Mouse (Mus musculus) layer of hippocampus, adult 18-20 months (tissue): Measurements from ENCODE around the gene Phf7. TPM values are rescaled to one million over a fixed set of nuclear protein-coding genes. Genes with fewer than 3 reads are reported as not detected.

ENCODE experiments used
- DNase-seq, 2 experiments: peaks; one replicate each; pipeline ENCODE4 v3.0.0; 2022; ENCODE audit warnings: low spot score in 2 of 2
- long read RNA-seq: library from polyadenylated mRNA; stranded (forward); transcript quantifications from one replicate; pipeline ENCODE4 v2.0.0, GENCODE M21; 2021
- total RNA-seq, 2 experiments: library from RNA; stranded (reverse); gene quantifications; 2 replicates each; pipeline ENCODE4 v1.2.3; 2021

Gene Phf7
- 1 to 10 TPM; 3.7 to 3.8 TPM for total RNA-seq
- long read RNA-seq, partial matches to known transcripts, result 1 of 5 reads
- long read RNA-seq, other reads (novel, unspliced or antisense), result 2 of 5 reads

DNA sequence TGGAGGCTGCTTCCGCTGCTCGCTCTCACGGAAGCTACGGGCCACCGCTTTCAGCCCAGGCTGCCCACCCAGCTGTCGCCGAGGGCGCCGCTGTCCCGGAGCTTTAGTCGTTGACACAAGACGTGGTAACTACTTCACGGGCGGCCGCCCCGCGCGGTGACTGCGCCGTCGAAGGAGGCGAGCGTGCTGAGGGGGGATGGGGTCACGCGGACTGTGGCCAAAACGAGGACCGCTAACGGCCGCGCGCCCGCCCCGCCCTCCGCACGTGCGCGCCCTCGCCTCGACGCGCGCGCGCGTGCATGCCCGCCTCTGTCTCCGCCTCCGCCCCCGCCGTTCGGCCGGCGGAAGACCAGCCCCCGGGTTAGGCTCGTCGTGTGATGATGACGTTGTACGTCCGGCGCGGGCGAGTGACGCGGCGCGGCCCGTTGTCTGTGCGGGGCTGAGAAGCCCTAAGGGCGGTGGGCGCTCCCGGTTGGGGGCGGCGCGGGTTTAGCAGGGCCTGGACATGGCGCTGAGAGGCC is at the start of gene Phf7, which contains the start of gene Bap1:
Gene Phf7, minus strand, starts transcription at position 234 of the 521 bp plus-strand sequence.
Gene Bap1, plus strand, starts transcription at position 367 of the 521 bp plus-strand sequence.
- peak; percentile 92 to 97 for DNase-seq

DNA sequence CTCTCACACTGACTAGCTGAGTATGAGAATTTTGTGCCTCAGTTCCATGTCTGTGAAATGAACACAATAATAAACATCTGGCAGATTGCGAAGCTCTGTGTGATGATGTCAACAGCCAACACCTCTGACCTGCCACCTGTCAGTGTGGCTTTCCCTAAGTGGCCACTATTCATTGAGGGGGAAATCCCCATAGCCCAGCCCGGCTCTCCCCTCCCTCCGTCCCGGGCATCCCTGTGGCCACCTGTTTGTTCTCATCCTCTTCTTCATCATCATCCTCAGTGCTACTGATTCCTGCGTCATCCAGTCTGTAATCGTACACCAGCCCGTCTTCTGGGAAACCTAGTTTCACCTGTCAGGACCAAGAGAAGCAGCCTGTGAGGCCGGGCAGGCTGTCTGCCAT is 34.6 kb upstream of the Phf7 start:
- no peak for DNase-seq

DNA sequence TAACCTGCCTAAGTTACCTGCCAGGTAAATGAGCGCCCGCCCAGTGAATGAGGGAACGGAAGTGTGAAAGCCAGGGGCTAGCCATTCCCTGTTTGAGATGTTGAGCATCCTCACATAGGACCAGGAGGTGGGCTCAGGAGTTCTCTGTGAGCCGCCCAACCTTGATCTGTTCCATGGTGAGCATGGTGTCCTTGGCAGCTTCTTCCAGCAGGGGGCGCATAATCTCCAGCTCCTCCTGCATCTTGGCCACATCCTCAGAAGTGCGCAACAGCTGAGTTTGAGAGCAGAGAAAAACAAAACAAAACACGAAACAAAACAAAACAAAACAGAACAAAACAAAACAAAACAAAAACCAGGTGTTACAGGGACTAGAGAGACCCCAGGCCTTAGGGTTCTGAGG is 21.0 kb upstream of the Phf7 start:
- peak; percentile 61 to 89 for DNase-seq

DNA sequence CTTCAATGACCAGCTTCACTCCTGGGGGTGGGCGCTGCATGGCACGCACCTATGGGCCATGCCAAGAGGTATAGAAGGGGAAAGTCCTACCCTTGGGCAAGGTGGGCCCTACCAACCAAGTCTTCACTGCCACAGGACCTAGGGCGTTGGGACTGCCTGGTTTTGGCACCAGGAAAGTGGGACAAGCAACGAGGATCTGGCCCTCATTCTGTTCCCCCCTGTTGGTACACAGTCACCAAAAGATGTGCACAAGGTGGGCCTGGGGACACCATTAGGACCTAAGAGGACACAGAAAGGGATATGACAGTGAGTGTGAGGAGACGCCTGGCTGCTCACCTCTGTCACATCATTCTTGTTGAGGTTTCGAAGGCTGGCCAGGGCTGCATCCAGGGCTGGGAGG is 20.0 kb upstream of the Phf7 start:
- DNase-seq, result no peak

DNA sequence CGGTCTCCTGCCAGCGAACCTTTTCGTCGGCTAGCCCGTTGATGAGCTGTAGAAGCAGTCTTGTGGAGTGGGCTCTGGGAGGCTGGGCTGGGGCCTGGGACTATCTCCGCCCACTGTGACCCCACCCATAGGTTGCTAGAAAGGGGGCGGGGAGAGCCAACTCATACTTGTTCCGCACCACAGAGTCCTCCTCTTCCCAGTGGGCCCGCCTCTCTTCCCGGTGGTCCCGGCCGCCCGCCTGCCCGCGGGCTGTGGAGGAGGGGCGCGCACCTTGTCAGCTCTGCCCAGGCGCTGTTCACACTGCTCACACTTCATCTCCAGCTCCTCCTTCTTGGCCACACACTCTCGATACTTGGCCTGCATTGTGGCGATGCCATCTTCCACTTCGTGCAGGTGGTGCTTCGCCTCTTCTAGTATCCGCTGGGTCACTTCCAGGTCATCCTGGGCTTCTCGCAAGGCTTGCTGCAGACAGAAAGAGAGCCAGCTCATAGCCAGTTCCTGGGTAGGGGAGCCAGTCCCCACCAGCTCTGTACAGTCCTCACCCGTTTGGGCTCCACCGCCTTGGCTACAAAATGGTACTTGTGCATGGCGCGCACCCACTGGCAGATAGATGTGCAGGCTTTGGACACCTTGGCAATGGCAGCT is 18.5 kb upstream of the Phf7 start:
- DNase-seq, result peak; percentile 32 to 50

DNA sequence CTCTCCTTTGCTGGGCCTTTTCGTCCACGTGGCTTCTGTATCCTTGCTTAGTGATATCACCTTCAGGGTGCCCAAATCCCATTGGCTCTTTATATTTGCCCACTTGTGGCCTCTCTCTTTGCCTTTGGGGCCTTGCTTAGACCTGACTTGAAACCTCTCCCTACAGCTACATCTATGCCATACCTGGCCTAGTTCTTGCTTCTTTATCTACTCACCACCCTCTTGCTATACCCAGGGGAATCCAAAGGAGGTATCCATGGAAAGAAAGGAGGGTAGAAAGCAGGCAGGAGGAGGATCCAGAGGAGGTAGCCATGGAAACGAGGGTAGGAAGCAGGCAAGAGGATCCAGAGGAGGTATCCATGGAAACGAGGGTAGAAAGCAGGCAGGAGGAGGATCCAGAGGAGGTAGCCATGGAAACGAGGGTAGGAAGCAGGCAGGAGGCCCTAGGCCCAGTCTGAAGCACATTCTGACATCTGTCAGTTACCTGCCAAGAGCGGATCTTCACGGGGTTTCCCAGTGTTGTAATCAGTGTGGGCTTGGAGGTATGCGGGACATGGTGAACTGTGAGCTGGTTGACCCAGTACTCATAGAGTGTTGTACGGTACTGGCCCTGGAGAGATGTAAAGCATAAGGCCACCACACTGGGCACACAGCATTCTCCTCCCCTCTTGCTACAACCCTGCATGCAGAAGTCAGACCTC is 17.3 kb upstream of the Phf7 start:
- peak; percentile 69 to 84 for DNase-seq

DNA sequence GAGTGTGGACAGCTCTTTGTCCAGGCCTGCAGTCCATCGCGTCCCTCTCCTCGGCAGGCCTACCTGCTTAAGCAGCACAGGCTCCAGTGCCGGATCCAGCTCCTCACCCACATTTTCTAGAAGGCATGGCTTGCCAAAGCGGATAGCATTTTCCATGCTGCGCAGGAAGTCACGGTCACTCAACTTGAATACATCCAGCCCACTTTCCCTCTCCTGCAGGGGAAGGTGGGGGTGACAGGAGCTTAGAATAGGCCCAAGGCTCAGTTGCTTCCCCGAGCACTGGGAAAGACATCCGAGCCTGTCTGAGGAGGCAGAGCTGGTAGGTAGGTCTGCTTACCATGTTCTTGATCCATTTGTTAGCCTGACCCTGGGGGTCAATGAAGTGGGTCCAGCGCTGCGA is 16.5 kb upstream of the Phf7 start:
- DNase-seq, result no peak

DNA sequence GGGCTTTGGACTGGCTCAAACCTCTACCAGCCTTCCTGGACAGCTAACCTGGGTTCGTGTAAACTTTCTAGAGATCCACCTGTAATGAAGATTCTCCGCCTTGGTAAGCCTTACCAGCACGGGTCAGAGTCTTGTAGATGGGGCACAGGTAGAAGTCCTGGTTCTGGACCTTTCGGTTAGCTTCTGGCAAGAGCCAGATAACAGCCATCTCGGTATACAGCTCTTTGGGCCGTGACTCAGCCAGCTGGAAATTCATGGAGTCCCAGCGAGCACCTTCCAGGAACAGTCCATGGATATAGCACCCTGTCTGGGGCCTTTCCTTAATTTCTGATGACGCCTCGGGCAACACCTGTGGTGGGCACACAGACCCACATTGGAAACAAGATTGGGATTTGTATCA is 9.8 kb upstream of the Phf7 start:
- DNase-seq, result no peak

DNA sequence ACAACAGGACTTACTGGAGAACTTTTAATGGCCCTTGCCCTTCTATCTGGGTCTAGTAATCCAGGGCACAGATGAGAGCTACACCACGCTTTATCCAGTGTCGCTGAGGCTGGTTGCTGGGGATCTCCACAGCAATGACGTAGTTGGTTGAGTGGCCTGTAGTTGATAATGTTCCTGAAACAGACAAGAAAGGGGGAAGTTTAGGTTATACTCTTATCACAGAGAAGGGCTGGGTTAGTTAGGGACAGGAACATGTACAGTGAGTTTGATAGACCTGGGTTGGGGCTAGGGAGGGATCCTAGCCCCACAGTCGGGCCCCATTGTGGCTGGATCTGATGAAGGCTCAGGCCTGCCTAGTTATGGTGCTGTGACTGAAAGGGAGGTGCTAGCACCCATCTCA is 9.3 kb upstream of the Phf7 start:
- no peak for DNase-seq

DNA sequence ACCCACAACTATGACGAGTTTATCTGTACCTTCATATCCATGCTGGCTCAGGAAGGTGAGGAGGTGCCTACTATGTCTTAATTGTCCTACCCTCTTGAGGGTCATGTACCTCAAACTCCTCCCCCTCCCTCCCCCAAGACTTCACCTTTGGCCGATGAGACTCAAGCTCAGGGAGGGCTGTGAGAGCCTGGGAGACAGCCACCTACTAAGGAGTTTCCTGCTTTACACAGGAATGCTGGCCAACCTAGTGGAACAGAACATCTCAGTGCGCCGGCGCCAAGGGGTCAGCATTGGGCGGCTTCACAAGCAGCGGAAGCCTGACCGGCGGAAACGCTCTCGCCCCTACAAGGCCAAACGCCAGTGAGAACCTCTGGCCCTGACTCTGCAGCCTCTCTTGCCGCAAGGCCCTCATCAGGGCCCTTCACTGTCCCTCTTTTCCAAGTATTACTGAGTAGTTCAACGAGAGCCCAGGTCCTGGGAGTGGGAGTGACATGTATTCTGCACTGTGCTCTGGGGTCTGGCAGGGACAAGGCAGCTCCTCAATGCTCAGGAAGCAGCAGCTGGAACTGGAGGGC is 7.4 kb upstream of the Phf7 start:
- no peak for DNase-seq

DNA sequence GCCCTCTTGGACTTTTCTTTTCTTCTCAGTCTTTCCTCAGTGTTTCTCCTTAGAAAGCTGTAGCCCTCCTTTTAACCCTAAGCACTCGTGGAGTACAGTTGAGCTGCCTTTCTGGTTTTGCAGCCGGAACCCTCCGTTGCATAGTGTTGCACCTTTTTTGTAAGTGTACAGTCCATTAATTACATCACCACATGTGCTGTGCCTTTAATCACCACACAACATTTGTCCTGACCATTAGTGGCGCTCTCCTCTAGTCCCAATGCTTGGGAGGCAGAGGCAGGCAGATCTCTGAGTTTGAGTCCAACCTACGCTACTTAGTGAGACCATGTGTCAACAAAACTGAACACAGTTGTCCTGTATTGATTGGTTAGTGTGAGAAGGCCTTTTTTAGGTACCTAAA is 974 bp upstream of the Phf7 start:
- no peak for DNase-seq

DNA sequence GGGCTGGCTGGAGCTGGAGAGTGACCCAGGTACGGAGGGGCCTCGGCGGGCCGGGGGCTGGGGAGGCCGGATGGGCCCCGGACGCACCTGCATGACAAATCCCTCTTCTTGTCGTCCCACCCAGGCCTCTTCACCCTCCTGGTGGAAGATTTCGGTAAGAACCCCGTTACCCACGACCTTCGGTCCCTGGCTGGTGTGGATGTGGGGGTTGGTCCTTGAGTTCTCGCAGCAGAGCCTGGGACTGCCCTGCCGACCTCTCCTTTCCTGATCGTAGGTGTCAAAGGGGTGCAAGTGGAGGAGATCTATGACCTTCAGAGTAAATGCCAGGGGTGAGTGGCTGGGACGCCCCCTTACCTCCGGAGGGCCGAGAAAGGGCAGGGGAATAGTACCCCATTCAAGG is 509 bp upstream of the Phf7 start:
- DNase-seq, result no peak

DNA sequence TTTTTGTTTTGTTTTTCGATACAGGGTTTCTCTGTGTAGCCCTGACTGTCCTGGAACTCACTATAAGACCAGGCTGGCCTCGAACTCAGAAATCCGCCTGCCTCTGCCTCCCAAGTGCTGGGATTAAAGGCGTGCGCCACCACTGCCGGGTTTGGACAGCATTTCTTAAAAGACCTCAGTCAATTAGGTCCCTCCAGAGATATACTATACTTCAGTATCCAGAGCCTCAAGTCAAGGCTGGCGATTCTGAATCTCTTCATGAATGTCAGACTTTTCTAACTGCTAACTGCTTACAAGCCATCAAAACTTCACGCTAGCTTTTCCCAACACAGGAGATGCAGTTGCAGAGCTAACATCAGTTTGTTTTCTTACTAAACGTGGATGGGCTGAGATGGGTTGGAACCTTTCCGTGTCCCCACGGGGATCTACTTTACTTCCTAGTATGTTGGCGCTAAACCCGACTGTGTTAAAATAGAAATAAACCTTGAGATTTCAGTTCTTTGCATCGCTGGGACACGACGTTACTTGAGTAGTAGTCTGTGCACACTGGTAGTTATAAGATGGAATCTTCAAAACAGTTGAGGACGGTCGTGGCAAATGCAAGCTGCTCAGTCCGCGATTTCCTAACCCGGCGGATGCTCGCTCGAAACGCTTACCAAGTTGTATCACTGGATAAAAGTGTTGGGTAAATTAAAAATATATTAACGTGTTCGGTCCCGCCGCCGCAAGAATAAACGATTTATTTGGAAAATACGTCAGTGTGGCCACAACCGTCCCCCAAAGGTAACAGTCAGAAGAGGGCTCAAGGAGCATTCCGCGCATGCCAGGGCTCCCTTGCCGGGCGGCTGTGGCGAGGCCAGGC is 664 bp downstream of the Phf7 start:
- no peak for DNase-seq

DNA sequence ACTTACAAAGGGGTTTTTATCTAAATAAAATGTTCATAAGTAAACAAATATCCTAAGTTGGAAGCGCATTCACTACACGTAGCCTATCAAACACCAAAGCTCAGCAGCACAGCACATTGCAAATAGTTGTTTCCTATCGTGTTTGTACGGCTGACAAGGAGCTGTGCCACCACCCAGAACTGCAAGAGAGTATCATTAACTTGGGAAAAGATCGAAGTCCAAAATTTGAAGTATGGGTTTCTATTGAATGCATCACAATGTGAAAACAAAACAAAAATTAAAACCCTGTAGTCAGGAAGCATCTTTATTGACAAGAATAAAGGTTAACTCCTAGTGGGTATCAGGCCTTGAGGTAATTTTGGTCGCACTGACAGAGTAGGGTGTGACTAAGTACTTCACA is 2.7 kb downstream of the Phf7 start:
- DNase-seq, result no peak

DNA sequence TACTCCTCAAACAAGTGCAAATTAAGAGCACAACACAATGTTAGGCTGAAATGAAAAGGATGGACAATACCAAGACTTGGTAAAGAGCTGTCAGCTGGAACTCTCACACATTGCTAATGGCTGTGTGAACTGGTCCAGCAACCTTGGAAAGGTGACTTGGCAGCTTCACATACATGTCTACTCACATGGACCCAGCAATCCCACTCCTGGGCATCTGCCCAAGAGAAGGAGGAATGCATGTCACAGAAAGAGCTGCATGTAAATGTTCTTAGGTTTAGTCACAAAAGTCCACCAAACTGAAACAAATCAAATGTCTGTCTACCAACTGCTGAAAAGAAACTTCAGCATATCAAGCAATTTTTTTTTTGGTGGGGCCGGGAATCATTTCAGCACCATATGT is 5.2 kb downstream of the Phf7 start:
- no peak for DNase-seq

DNA sequence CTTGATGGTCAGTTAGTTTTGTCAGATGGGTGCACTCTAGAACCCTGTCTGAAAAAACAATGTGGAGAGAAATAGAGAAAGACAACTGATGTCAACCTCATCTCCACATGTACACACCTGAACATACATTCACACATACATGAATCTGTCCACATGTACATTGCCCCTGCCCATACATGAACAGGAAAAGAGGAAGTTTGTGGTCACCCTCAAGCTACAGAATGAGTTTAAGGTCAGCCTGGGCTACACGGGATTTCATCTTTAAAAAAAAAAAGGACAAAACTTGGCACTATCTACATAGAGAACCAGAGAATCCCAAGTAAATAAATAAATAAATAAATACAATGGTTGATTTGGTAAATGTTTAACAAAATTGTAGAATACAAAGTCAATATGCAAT is 6.3 kb downstream of the Phf7 start:
- DNase-seq, result no peak

DNA sequence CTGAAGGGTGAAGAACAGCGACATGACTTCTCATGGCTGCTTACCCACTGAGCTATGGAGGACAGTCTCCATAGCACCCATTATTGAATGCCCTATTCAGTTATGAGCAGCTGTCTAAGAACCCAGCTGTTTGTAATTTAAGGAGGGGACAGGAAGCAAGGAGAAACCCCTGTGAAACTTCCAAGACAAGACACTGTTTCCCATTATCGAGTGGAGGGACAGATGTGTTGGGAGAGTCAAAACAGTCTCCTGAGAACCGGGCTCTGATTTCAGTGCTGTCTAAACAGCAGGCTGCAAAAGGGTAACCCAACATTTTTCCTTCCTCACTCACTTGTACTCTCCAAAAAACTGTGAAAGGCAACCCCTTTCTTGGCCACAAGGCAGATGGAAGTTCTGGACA is 10.6 kb downstream of the Phf7 start:
- no peak for DNase-seq

DNA sequence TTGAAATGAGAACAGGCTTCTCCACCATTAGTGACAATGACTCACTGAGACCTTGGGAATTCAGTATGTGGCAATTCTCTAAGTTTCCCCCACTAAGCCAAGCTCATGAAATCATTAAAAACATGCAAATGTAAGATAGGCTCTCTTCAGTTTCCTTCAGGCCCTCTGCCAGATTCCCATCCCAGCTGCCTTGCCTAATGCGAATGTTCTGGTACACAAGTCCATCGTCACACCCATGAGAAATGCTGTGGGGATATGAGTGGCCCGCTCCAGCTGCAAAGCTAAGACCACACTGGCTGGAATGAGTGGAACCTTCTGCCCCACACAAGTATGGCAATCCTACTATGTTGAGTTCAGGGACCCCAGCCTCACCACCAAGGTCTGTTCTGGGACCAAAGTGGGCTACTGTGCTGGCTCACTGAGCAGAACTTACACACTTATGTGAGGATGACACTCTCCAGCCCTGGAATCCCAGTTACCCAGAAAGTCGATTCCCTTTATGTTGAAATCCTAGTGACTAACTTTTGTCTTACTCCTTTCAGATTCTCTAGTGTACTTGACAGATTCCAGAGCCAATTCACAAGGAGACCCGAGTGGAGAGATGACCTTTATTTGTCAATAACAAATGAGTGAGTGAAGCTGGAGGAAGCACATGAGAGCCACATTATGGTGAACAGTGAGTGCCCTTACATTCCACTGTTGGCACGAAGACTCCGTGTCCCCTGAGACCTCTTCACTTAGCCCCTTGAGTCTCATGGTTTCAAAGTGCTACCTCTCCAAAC is 13.8 kb downstream of the Phf7 start:
- peak in 1 of 2 experiments; percentile 39 for DNase-seq

DNA sequence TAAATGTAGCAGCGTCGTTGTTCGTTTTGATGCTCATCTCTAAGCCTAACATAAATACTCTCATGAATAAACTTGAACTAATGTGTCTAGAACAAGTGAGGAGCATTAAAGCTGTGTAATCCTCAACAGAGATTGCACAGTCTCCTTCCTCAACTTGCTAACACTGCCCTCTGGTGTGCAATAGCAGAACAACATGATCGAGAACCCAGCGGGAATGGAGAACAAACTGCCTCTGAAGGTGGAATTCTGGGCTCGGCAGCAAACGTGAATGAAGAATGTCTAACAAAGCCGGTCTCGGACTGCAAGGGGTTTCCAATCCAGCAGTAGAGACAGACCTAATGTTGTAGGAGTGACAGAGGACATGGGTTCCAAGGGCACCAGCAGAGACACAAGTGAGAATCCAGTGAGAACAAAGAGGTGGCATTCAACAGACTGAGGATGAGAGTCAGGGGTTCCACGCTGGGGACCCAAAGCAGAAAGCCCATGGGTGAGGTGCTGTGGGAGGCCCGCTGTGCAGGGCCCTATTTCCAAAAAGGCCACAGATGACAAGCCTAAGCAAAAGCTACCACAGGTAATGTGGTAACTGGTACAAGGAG is 17.0 kb downstream of the Phf7 start:
- peak; percentile 69 to 90 for DNase-seq
